Mouse (Mus musculus): ENCODE results near the gene Ucp2.

GRCm38 (mm10) chr7:100474680-100475079 is 18.5 kb upstream of the Ucp2 start:
- no peak for TF ChIP-seq CTCF (IDR thresholded peaks at IDR 0.05; ENCODE audit: low read depth, low read length)
- no peak for TF ChIP-seq TAL1 (conservative IDR thresholded peaks at IDR 0.05; ENCODE audit: low read depth, low read length)
- TF ChIP-seq GATA1 (IDR thresholded peaks at IDR 0.05; ENCODE audit: borderline replicate concordance, low read length) = no peak
- TF ChIP-seq POLR2AphosphoS5 (IDR thresholded peaks at IDR 0.05; ENCODE audit: insufficient replicate concordance, low read depth, low read length) = no peak
